8 mouse cellular contexts compared by ENCODE assay signal in the genomic region with DNA sequence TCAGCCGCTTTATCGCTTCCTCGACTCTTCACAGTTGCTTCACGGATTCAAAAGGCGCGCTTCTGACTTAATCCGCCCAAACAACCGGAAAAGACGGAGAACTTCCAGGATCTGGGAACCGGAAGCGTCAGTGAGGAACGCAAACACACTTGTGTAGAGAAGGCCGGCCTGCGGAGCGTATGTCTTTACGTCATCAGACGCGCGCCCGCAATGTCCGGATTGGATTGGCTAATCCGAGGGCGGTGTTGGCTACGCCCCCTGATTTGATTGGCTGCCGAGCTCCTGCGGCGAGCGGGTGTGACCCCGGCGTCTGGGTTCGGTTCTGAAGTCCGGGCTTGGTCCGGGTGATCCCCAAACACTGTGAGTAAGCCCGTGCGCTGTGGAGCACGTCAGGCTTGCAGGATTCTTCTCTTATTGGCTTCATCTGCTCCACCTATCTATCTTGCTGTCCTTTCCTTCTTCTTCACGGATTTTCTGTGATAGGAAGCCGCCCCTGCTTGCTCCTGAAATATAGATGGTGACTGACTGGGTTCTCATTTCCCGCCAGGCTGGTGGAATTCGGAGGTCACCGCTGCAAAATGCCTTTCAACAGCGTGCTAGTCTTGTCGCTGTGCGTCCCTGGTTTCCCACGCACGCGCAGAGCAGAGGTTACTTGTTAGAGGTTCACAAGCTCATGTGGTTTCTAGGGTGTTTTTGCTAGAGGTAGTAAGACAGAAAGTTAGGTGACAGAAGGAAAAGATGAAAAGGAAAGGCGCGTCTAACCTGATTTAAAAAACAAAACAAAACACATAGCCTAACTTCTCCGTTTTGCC. TPM values are rescaled to one million over a fixed set of nuclear protein-coding genes. Genes with fewer than 3 reads are reported as not detected.
DNase-seq lines count a peak whose midpoint lies in the region; ATAC-seq and TF ChIP-seq lines count a peak whose summit lies in the region.

A gene (plus strand): TSS at position 266 of the 812 bp plus-strand sequence.
A gene (minus strand): TSS at position 628 of the 812 bp plus-strand sequence.

- H3K9me3 ChIP-seq in ES-Bruce4 (replicated peaks; ENCODE audit: control insufficient read depth, insufficient read depth, low read length, poor library complexity, severe bottlenecking): no peaks in the 10 kb centered on the region
- no peaks in the 10 kb centered on the region for H3K9me3 ChIP-seq in forebrain, embryonic 13.5 days (replicated peaks)
- H3K9me3 ChIP-seq in liver, postnatal 0 days (ENCODE audit: low read length): no peaks in the 10 kb centered on the region
- H3K9me3 ChIP-seq in neural tube, embryonic 14.5 days (ENCODE audit: control insufficient read depth, low read length): no peaks in the 10 kb centered on the region

- intact Hi-C loops in heart, postnatal 10 days (cut with DNase I): no loop called here

- peak within 1 kb of the TSS; percentile 73 for H3K27ac ChIP-seq in ES-Bruce4 (ENCODE audit: insufficient read depth, low read length)
- peak within 1 kb of the TSS; percentile 88 for H3K27ac ChIP-seq in forebrain, embryonic 13.5 days
- peak within 1 kb of the TSS; percentile 93 for H3K27ac ChIP-seq in liver, postnatal 0 days (ENCODE audit: low read depth)
- H3K27ac ChIP-seq in neural tube, embryonic 14.5 days (ENCODE audit: low read depth, low read length): peak within 1 kb of the TSS; percentile 89

- DNase-seq in heart, postnatal 10 days: peak; percentile 99
- peak; percentile 92 for DNase-seq in large intestine, adult 2 months (ENCODE audit: low read depth, low spot score)
- DNase-seq in liver, postnatal 0 days: peak; percentile 98
- peak; percentile 97 for DNase-seq in testis, postnatal 10 days (ENCODE audit: low spot score)

- H3K4me2 ChIP-seq in forebrain, embryonic 13.5 days: peak within 1 kb of the TSS; percentile 72
- peak within 1 kb of the TSS; percentile 80 for H3K4me2 ChIP-seq in liver, postnatal 0 days (ENCODE audit: low read depth, low read length)
- peak within 1 kb of the TSS; percentile 86 for H3K4me2 ChIP-seq in neural tube, embryonic 14.5 days (ENCODE audit: low read depth, low read length)

- peak within 1 kb of the TSS; percentile 83 for H3K9ac ChIP-seq in ES-Bruce4 (ENCODE audit: low read depth, poor library complexity, severe bottlenecking)
- H3K9ac ChIP-seq in forebrain, embryonic 13.5 days: peak within 1 kb of the TSS; percentile 73
- H3K9ac ChIP-seq in liver, postnatal 0 days (replicated peaks): peak within 1 kb of the TSS; percentile 64
- peak within 1 kb of the TSS; percentile 61 for H3K9ac ChIP-seq in neural tube, embryonic 14.5 days (replicated peaks; ENCODE audit: low read depth, low read length)

- peaks cover 2% of the 10 kb centered on the region for H3K36me3 ChIP-seq in ES-Bruce4 (ENCODE audit: control insufficient read depth, insufficient read depth, low read length, poor library complexity, severe bottlenecking)
- H3K36me3 ChIP-seq in forebrain, embryonic 13.5 days (ENCODE audit: poor library complexity, severe bottlenecking): peaks cover 11% of the 10 kb centered on the region; the same call in 1 of the 2 replicates
- H3K36me3 ChIP-seq in liver, postnatal 0 days (replicated peaks; ENCODE audit: insufficient read depth, low read length): peaks cover 22% of the 10 kb centered on the region
- no peaks in the 10 kb centered on the region for H3K36me3 ChIP-seq in neural tube, embryonic 14.5 days (ENCODE audit: control insufficient read depth, insufficient read depth, low read length)

- no peak for TF ChIP-seq POLR2A in ES-Bruce4 (IDR thresholded peaks at IDR 0.05; ENCODE audit: insufficient read depth, low read length)

- 0 out of 2 replicates have a peak, but pooled peaks have one; percentile 31 for TF ChIP-seq EP300 in ES-Bruce4 (IDR thresholded peaks at IDR 0.05; ENCODE audit: insufficient read depth, low read depth, low read length)
- peak; percentile 95 for TF ChIP-seq EP300 in liver, postnatal 0 days (IDR thresholded peaks at IDR 0.05; ENCODE audit: low read depth)

- peak; percentile 98 for ATAC-seq in cerebellum, adult (ENCODE audit: insufficient number of reproducible peaks, low FRiP score, low TSS enrichment)
- ATAC-seq in forebrain, embryonic 13.5 days: peak; percentile 100
- peak; percentile 96 for ATAC-seq in liver, postnatal 0 days
- peak; percentile 100 for ATAC-seq in neural tube, embryonic 14.5 days (ENCODE audit: low read depth)

- WGBS in forebrain, embryonic 13.5 days: under 1% methylated on average over 50 of the region's 50 CpGs
- WGBS in large intestine, adult 2 months: under 1% methylated on average over 50 of the region's 50 CpGs
- under 1% methylated on average over 50 of the region's 50 CpGs for WGBS in liver, postnatal 0 days (ENCODE audit: insufficient replicate concordance)
- WGBS in neural tube, embryonic 14.5 days: under 1% methylated on average over 50 of the region's 50 CpGs

- no peak for TF ChIP-seq CTCF in ES-Bruce4 (IDR thresholded peaks at IDR 0.05; ENCODE audit: low read depth, low read length)
- no peak for TF ChIP-seq CTCF in liver, postnatal 0 days (IDR thresholded peaks at IDR 0.05; ENCODE audit: low read depth)

- H3K4me1 ChIP-seq in ES-Bruce4 (ENCODE audit: control insufficient read depth, insufficient read depth, low read length): no peaks in the 10 kb centered on the region
- peaks cover 7% of the 10 kb centered on the region for H3K4me1 ChIP-seq in forebrain, embryonic 13.5 days
- H3K4me1 ChIP-seq in liver, postnatal 0 days (ENCODE audit: insufficient read depth): peaks cover 3% of the 10 kb centered on the region; the same call in 1 of the 2 replicates
- H3K4me1 ChIP-seq in neural tube, embryonic 14.5 days (ENCODE audit: control insufficient read depth, insufficient read depth, low read length): peaks cover 4% of the 10 kb centered on the region; the same call in 1 of the 2 replicates

- peak within 1 kb of the TSS; percentile 99 for H3K4me3 ChIP-seq in ES-Bruce4 (ENCODE audit: low read depth, low read length)
- H3K4me3 ChIP-seq in forebrain, embryonic 13.5 days: peak within 1 kb of the TSS; percentile 66
- peak within 1 kb of the TSS; percentile 71 for H3K4me3 ChIP-seq in liver, postnatal 0 days (ENCODE audit: low read depth, low read length)
- H3K4me3 ChIP-seq in neural tube, embryonic 14.5 days (ENCODE audit: low read depth, low read length): peak within 1 kb of the TSS; percentile 52

- H3K27me3 ChIP-seq in ES-Bruce4 (ENCODE audit: control insufficient read depth, insufficient read depth, low read length, poor library complexity, severe bottlenecking): no peaks in the 10 kb centered on the region
- no peaks in the 10 kb centered on the region for H3K27me3 ChIP-seq in forebrain, embryonic 13.5 days
- no peaks in the 10 kb centered on the region for H3K27me3 ChIP-seq in liver, postnatal 0 days (ENCODE audit: insufficient read depth, low read length)
- no peaks in the 10 kb centered on the region for H3K27me3 ChIP-seq in neural tube, embryonic 14.5 days (ENCODE audit: control insufficient read depth, insufficient read depth, low read length)

RNA-seq across cellular contexts. Expression of the first gene that starts in this region (rescaled TPM):
- polyA plus RNA-seq in ES-Bruce4 (2011; ENCODE audit: insufficient read depth, insufficient read length, low read depth, missing spikeins): 26.4 and 29.5 TPM in 2 replicates
- polyA plus RNA-seq in forebrain, embryonic 13.5 days (2015; fragmentation: Nextera tagmentation; extraction: Ambion mirVana): 19.1 and 23.3 TPM in 2 replicates
- 10 to 100 TPM; 66.9 to 68.9 TPM for total RNA-seq in heart, postnatal 10 days (2021)
- 6.7 and 10.5 TPM in 2 replicates for polyA plus RNA-seq in large intestine, adult 2 months (2012; rRNA removed)
- polyA plus RNA-seq in liver, postnatal 0 days (2015; fragmentation: Nextera tagmentation; extraction: Ambion mirVana): 49.7 and 52.0 TPM in 2 replicates
- 28.0 and 28.2 TPM in 2 replicates for polyA plus RNA-seq in neural tube, embryonic 14.5 days (2014; fragmentation: Nextera tagmentation; extraction: Ambion mirVana)

RNA-seq across cellular contexts. Expression of the second gene that starts in this region (rescaled TPM):
- polyA plus RNA-seq in ES-Bruce4 (2011; ENCODE audit: insufficient read depth, insufficient read length, low read depth, missing spikeins): 24.6 and 26.4 TPM in 2 replicates
- polyA plus RNA-seq in forebrain, embryonic 13.5 days (2015; fragmentation: Nextera tagmentation; extraction: Ambion mirVana): 29.5 and 29.6 TPM in 2 replicates
- 1 to 10 TPM; 6.9 to 7.4 TPM for total RNA-seq in heart, postnatal 10 days (2021)
- 1.0 and 1.5 TPM in 2 replicates for polyA plus RNA-seq in large intestine, adult 2 months (2012; rRNA removed)
- 11.7 and 12.4 TPM in 2 replicates for polyA plus RNA-seq in liver, postnatal 0 days (2015; fragmentation: Nextera tagmentation; extraction: Ambion mirVana)
- 7.6 and 10.7 TPM in 2 replicates for polyA plus RNA-seq in neural tube, embryonic 14.5 days (2014; fragmentation: Nextera tagmentation; extraction: Ambion mirVana)

Comparison
In these comparisons a context has a peak if more than half of its experiments do, and no peak if none do; other contexts are left out.
1. Peak in every context shown above with its lines: DNase-seq, ATAC-seq, H3K4me3 ChIP-seq and H3K27ac ChIP-seq.